Mouse (Mus musculus) E14TG2a.4 (cell line): ENCODE data around the gene Perm1.

ENCODE experiments used
- H3K27me3 ChIP-seq: 2 replicates; pipeline ENCODE4 v1.6.1; 2014; ENCODE audit warnings: low read length, control low read depth; ENCODE audit not compliant: insufficient read depth
- H3K36me3 ChIP-seq: 2 replicates; pipeline ENCODE4 v1.6.1; 2014; ENCODE audit warnings: low read length, control low read depth; ENCODE audit not compliant: insufficient read depth
- H3K4me1 ChIP-seq: replicated peaks from 2 replicates; pipeline ENCODE4 v1.6.1; 2014; ENCODE audit warnings: low read depth, low read length, control low read depth
- H3K4me3 ChIP-seq: replicated peaks from 2 replicates; pipeline ENCODE4 v1.5.1; 2014; ENCODE audit warnings: mild to moderate bottlenecking, low read length
- H3K9me3 ChIP-seq: 2 replicates; pipeline ENCODE4 v1.6.1; 2014; ENCODE audit warnings: low read length, control low read depth
- CTCF ChIP-seq: conservative IDR thresholded peaks from 2 replicates; pipeline ENCODE4 v1.5.1; 2014; ENCODE audit warnings: low read length
- NANOG ChIP-seq: IDR thresholded peaks from 2 replicates; pipeline ENCODE4 v1.6.1; 2014; ENCODE audit warnings: borderline replicate concordance, low read length, mixed read lengths
- POU5F1 ChIP-seq: IDR thresholded peaks from 2 replicates; pipeline ENCODE4 v1.6.1; 2014; ENCODE audit warnings: low read length, borderline replicate concordance

The Perm1 gene

GRCm38 (mm10) chr4:156185456-156185949, 30.2 kb upstream of the Perm1 start:
- TF ChIP-seq CTCF (no peak), POU5F1 (no peak), NANOG (no peak)
- Histone ChIP-seq H3K36me3 (peaks cover 86% of the 10 kb centered on the region), H3K4me1 (peaks cover 75% of the 10 kb centered on the region), H3K9me3 (peaks cover 31% of the 10 kb centered on the region), H3K4me3 (peak overlapping the region; percentile 93), H3K27me3 (no peaks in the 10 kb centered on the region)

- Histone ChIP-seq H3K4me1 (peaks cover 82% of the 10 kb centered on the region), H3K9me3 (peaks cover 24% of the 10 kb centered on the region), H3K36me3 (peaks cover 86% of the 10 kb centered on the region), H3K27me3 (no peaks in the 10 kb centered on the region), H3K4me3 (peak overlapping the region; percentile 93)
- TF ChIP-seq NANOG (no peak), CTCF (no peak), POU5F1 (no peak)
Measured at GRCm38 (mm10) chr4:156185950-156186850, 29.5 kb upstream of the Perm1 start.

- H3K9me3 ChIP-seq, result peaks cover 6% of the 10 kb centered on the region
- H3K4me3 ChIP-seq, result peak overlapping the region; percentile 93
- peaks cover 99% of the 10 kb centered on the region for H3K4me1 ChIP-seq
- peaks cover 86% of the 10 kb centered on the region for H3K36me3 ChIP-seq
- TF ChIP-seq NANOG (no peak), CTCF (no peak), POU5F1 (no peak)
- no peaks in the 10 kb centered on the region for H3K27me3 ChIP-seq
Measured at GRCm38 (mm10) chr4:156188162-156188810, 27.4 kb upstream of the Perm1 start.

- Histone ChIP-seq H3K4me1 (peaks cover 99% of the 10 kb centered on the region), H3K27me3 (no peaks in the 10 kb centered on the region), H3K36me3 (peaks cover 86% of the 10 kb centered on the region), H3K9me3 (peaks cover under 1% of the 10 kb centered on the region; the same call in 1 of the 2 replicates), H3K4me3 (peak overlapping the region; percentile 93)
- TF ChIP-seq NANOG (peak; percentile 52; the same call in 1 of the 2 replicates), CTCF (no peak)
Measured at GRCm38 (mm10) chr4:156188811-156189323, 26.8 kb upstream of the Perm1 start.

DNA sequence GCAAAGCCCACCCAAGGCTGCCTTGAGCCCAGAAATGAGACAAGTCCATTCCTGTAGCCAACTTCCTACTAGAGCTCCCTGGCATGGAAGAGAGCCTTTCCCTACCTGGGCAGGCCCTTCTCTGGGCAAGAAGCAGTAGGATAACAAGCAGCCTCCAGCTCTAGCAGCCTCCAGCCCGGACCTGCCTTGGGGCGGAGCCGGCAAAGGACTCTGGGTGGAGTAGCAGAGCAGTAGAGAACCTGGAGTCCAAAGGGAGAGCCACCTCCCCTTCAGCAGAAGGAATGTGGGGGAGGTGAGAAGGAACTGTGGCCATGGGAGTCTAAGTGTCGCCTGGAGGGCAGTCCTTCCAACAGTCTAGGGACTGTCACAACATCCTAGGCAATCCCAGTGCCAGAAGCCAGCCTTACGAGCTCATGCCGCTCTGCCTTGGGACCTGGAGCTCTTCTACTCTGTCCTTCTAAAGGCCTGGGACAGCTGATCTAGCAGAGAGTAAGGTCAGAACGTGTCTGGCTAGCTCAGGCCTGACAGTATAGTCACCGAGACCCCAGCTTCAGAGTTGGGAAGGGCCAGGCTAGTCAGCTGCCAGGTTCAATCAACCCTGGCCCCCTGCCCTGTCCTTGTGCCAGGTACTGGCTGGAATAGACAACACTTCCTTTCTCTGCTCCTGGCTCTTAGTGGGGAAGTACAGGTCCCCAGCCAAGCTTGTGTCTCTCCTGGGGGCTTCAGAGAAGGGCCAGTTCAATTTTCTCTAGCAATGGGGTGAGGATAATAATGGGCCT, 23.1 kb upstream of the Perm1 start:
- Histone ChIP-seq H3K4me3 (peak overlapping the region; percentile 93), H3K9me3 (no peaks in the 10 kb centered on the region), H3K27me3 (no peaks in the 10 kb centered on the region), H3K4me1 (peaks cover 91% of the 10 kb centered on the region), H3K36me3 (peaks cover 66% of the 10 kb centered on the region)
- TF ChIP-seq NANOG, result no peak
- no peak for TF ChIP-seq POU5F1
- no peak for TF ChIP-seq CTCF

DNA sequence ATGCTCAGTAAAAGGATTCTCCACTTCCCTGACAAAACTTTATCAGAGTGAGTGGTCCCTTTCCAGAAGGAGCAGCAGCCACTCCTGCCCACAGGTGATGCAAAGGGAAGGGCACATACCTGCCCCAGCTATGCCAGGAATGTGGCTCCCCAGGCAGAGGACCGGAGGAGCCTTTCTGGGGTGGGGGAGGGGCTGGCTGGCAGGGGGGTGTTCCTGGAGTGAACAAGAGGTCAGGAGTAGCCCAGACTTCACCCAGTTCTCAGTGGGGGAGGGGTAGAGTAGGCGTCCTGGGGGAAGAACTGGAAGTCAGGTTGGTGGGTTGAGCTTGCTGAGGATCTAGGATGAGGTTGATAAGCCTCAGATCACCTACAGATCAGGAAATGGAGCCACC, 22.5 kb upstream of the Perm1 start:
- H3K9me3 ChIP-seq, result no peaks in the 10 kb centered on the region
- TF ChIP-seq CTCF (no peak), POU5F1 (no peak), NANOG (no peak)

DNA sequence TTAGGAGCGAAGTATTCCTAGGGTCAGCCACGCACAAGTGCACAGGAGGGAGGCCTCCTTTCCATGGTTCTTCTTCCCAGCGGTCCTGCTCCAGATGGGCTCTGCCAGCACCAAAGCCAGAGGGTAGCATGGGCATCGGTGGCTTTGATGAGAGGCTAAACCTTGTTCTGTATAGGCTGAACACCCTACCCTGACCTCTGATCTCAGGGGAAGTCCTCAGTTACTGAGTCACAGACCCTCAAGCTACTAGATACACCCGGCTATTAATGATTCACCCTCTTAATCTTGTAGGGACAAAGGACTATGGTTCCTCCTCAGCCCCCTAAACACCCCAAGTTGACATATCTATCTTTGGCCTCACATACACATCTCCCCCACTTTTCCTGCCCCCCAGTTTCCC, 21.8 kb upstream of the Perm1 start:
- H3K4me1 ChIP-seq, result peaks cover 85% of the 10 kb centered on the region
- peaks cover 4% of the 10 kb centered on the region for H3K27me3 ChIP-seq
- peak overlapping the region; percentile 93 for H3K4me3 ChIP-seq
- H3K36me3 ChIP-seq, result peaks cover 61% of the 10 kb centered on the region
- no peaks in the 10 kb centered on the region for H3K9me3 ChIP-seq
- TF ChIP-seq POU5F1 (no peak), NANOG (no peak), CTCF (no peak)

More for the DNA sequence above, 22.5 kb upstream of the Perm1 start:
- H3K4me1 ChIP-seq, result peaks cover 85% of the 10 kb centered on the region
- no peaks in the 10 kb centered on the region for H3K27me3 ChIP-seq
- peak overlapping the region; percentile 93 for H3K4me3 ChIP-seq
- H3K36me3 ChIP-seq, result peaks cover 61% of the 10 kb centered on the region

GRCm38 (mm10) chr4:156194346-156194745, 21.3 kb upstream of the Perm1 start:
- H3K27me3 ChIP-seq, result peaks cover 7% of the 10 kb centered on the region
- peak overlapping the region; percentile 93 for H3K4me3 ChIP-seq
- H3K36me3 ChIP-seq, result peaks cover 61% of the 10 kb centered on the region
- TF ChIP-seq POU5F1 (no peak), CTCF (no peak), NANOG (no peak)
- peaks cover 83% of the 10 kb centered on the region for H3K4me1 ChIP-seq
- H3K9me3 ChIP-seq, result no peaks in the 10 kb centered on the region
